Mouse (Mus musculus): Measurements from ENCODE around the gene Mlana.
A peak's percentile ranks its signal among the peaks of the same experiment; 100 is the strongest.

Mlana gene

DNA sequence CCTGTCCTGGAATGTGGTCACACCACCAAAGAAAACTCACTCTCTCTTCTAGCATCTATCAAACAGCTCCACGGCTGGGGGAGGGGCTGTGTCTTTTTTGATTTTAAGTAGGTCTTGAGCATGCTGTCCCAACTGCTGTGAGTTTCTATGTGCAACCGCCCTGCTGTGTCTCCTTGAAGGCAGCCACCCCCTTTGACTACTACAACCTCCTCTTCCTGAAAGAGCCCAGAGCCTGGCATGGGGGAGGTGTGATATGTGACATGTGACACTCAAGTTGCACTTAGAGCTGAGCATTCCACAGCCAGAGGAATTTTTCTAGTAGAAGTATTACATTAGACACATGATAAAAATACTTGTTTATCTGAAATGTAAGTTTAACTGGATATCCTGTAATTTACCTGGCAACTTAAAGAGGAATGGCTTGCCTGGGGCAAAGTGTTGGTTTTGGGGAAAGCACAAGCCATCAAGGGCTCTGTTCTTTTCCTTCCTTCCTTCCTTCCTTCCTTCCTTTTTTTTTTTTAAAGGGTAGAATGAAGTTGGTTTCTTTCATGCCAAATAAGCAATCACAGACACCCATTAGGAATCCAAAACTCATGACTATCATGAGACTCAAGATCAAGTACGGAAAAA is at the start of gene Mlana:
Gene Mlana, plus strand, starts transcription at position 580 of the 630 bp plus-strand sequence.
- DNase-seq (ENCODE audit: low spot score in 2 of 2): no peak

DNA sequence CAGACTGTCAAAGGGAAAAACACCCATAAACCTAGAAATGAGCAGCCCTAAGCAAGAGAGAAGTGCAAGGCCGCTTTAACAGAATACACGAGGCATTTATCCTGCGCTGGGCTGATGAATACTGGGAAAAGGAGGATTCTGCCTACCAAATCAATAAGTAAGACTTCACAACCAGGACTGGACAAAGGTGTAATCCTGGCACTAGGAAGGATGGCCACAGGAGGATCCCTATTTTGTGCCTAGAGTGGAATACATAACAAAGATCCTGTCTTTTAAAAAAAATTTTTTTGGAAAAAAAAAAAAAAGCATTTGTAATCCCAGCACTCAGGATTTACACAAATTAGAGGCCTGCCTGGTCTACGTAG is 49.1 kb upstream of the Mlana start:
- no peak for DNase-seq (ENCODE audit: low spot score in 2 of 2)

DNA sequence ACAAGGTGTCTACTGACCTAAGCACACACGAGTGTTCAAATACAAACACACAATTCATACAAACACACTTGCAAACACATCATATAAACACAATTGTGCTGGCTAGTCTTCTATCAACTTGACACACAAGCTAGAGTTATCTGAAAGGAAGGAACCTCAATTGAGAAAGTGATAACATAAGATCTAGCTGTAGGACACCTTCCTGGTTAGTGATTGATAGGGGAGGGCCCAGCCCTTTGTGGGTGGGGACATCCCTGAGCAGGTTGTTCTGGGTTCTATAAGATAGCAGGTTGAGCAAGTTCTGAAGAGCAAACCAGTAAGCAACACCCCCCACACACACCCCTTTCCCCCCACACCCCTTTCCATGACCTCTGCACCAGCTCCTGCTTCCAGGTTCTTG is 47.9 kb upstream of the Mlana start:
- no peak for DNase-seq (ENCODE audit: low spot score in 2 of 2)

DNA sequence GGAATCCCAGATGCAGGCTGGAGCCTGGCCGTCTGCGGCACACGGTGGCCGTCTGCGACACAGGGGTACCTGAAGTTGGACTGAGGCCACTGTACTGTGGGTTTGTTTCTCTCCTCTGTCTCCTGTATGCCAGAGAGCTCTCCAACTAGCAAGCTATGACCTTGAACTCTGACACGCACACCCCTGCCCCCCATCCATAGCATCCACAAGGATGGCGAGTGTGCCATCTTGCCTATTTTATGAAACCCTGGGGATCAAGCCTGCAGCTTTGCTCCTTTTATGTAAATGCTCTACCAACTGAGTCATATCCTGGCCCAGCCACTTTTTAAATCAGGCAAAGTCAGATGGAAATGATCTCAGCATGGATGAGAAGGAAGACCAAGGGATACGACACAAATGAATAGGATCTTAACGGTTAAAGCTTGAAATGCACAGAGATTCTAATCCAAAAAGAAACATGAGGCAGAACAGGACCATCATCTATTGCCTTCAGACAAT is 43.8 kb upstream of the Mlana start:
- DNase-seq (ENCODE audit: low spot score in 2 of 2): no peak

DNA sequence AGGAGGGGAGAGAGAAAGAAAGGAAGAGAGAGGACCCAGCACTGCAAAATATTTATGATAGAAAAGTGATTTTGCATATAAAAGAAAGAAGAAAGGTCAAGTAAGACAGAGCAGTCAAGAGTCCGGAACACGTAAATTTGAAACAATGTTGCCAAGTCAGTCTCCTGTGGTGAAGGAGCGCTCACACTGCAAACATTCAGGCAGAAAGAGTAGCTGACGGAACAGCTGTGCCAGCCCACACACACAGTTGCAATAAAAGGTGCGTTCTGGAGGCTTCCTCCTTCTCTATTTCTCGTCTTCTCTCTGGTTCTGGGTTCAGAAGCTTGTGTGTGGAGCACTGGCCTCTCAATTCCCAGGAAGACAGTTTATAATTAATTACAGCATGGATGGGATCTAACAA is 42.5 kb upstream of the Mlana start:
- peak in 1 of 2 experiments; percentile 41 for DNase-seq (ENCODE audit: low spot score in 2 of 2)

DNA sequence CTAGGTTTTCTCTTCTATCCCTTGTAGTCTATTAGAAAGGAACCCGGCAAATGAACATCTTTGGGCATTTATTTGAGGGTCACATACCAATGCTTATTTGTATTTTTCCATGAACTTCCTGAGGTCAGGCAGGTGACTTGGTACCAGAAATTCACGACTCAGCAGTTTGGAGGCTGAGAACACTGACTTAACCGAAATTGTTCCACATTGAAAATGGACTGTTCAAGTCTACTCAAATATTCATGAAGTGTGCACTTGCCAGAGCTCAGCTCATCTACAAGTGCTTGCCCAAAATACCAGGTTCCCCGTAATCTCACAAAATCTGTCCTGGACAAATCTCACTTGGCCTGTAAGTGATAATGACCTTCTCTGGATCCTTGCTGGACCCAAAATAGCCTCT is 41.6 kb upstream of the Mlana start:
- DNase-seq (ENCODE audit: low spot score in 2 of 2): no peak

DNA sequence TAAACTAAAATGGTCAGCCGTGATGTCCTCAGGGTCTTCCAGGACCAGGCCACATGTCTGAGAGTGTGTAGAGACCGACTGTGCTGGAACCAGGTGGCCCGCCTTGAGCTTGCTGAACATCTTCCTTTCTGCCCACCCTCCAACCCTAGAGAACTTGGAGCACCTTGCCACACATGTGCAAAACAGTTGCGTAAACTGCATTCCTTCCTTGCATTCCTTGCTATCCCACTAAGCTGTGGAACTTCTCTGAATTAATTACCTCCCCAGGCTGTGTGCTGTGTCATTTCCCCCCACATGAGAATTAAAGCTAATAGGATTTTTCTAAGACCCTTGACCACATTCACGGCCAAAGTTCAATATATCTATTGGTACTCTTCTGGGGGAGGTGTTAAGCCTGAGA is 41.0 kb upstream of the Mlana start:
- DNase-seq (ENCODE audit: low spot score in 2 of 2): no peak

DNA sequence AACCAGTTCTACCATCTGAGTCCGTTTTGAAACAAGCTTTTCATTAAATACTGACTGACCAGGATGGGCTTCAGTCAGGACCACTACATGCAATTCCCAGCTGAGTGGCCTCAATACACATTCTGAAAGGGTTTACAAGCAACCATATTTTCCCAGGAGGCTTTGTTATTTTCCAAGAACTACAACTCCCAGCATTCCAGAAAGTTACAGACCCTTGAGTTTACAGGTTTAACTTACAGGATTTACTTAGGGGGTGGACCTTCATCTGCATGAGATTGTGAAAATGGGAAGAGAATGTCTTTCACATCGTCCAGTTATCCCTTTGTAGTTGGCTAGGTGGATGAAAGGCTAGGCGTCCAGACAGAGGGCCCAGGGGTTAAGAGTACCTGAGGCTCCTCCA is 40.6 kb upstream of the Mlana start:
- DNase-seq (ENCODE audit: low spot score in 2 of 2): no peak

DNA sequence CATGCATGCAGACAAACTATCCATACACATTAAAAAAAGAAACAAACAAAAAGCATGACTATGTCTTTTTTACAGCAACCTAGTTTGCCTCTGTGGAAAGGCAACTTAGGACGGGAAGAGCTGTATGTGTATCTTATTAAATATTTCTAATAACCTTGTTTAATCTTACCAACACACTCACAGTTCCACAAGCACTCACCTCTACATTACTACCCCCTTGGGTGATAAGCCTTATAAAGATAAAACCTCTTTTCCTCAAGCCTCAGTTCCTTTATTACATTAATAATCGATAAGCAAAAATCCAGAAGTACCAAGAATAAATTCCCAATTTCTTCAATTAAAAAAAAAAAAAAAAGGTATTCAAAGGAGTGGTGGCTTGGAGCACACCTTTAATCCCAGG is 40.1 kb upstream of the Mlana start:
- DNase-seq (ENCODE audit: low spot score in 2 of 2): no peak

DNA sequence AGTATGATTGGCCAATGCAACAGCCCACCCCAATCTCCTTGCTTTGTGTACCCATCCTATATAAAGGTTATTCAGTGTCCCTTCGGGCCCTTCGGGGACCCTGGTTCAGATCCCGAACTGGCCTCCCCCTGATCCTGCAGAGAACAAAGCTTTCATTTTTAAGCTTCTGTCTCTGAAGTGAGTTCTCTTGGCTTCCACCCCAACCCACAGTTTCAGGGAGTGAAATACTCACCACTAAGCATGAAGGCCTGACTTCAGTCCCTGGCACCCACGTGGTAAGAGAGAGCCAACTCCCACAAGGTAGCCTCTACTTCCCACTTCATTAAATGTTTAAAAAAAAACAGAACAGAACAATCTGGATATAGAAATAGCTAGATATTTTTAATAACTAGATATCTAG is 38.8 kb upstream of the Mlana start:
- DNase-seq (ENCODE audit: low spot score in 2 of 2): no peak

DNA sequence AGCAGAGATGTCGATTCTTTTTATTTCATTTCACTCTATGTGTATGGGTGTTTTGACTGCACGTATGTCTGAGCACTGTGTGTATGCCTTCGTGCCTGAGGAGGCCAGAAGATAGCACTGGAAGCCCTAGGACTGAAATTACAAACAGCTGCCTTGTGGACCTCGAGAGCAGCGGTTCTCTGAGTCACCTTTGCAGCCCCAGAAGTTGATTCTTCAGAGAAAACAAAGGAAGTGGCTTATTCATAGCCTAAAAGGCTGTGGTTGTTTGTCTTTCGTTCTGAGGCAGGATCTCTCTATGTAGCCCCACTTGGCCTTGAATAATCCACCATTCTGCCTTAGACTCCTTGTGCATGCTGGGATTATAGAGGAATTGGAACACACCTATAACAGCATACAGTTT is 37.9 kb upstream of the Mlana start:
- no peak for DNase-seq (ENCODE audit: low spot score in 2 of 2)

DNA sequence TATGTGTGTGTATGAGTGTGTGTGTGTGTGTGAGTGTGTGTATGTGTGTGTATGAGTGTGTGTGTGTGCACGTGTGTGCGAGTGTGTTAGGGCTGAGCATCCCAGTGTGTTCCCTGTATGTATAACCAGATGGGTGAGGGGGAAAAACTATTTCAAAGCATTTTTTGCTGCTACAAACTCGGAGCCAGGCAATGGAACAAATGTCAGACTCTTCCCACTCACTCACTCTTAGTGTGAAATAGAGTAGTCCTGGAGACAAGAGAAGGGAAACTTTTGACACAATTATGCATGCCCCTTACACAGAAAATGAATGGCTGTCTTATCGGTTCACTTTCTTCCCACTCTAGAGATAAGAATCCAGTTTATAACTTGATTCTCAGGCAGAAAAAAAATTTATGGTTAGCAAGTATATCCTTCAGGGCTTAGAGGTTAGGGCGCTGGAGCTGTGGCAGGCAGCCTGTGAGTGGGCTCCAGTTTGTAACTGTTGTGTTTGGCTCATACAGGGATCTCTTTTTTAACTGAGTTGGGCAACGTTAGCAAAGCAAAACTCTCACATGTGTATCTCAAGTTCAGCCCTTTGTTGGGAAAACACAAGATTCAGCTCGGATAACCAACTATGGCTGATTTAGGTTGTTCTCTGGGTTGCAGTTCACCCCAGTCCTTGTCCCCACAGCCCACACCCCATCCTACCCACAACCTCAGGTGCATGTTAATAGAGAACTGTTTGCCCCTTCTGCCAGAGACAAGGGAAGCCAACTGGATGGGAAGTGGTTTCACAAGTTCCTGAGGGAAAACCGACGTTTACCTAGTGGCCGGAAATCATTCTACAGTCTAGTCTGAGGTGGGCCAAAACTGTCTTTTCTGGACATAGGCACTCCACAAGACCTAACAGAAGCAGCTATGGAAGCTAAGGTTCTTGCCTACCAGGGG is 36.5 kb upstream of the Mlana start:
- DNase-seq (ENCODE audit: low spot score in 2 of 2): no peak

DNA sequence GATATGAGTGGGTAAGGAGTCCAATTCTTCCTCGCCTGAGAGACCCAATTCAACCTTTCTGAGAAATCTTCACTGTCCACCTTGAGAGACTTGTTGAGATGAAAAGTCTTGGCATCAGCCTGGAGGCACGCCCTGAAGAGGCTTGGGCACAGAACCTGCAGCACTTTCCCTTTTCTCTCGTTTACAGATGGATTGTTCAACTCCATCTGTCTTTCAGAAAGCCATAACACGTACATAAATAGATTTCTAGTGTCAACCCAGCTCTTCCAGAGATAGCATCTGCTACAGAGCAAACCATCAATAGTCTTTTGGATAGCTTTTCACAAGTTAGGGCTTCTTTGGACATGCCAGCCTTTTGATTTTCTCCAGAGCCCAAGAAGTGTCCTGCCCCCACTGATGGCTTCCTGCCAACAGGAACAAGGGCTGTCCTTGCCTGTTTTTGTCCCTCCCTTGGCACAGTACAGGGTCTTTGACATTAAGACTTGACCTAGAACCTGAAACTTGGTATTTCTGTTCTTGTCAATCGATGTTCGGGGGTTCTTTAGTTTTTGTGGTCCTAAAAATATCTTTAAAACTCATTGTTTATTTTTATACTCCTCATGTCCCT is 35.5 kb upstream of the Mlana start:
- no peak for DNase-seq (ENCODE audit: low spot score in 2 of 2)

DNA sequence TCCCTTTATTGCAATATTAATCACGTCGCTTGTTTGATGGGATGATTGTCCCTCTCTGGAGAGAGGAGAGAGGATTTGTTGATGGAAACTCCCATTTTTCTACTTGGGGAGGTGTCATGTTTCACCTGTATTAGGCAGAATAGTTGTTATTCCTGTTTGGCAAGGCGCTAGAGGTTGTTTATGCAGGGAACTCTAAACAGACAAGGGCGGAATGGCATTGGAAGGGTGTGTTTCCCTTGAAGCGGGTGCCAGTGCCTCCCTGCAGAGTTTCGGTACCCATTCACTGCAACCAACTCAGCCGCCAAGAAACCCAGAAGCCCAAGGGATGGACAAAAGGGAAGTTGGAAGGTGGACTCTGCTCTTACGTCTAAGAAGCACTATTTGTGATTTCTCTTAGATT is 33.8 kb upstream of the Mlana start:
- DNase-seq (ENCODE audit: low spot score in 2 of 2): no peak

DNA sequence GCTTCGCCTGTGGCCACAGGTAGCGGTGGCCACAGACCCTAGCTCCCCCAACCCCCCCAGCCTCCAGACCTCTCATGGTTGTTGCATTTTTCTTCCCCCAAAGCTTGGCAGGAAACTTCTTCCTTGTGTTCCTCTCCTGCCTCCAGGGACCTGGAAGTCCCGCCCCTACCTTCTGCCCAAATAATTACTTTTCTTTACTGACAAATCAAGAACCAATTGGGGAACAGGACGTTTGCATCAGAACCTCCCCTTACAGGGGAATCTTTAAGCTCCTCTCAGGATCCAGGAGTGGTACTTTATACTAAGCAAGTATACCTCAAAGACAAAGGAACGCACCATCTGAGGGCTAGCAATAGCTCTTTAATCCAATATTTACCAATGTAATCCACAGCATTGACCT is 32.7 kb upstream of the Mlana start:
- DNase-seq (ENCODE audit: low spot score in 2 of 2): no peak

DNA sequence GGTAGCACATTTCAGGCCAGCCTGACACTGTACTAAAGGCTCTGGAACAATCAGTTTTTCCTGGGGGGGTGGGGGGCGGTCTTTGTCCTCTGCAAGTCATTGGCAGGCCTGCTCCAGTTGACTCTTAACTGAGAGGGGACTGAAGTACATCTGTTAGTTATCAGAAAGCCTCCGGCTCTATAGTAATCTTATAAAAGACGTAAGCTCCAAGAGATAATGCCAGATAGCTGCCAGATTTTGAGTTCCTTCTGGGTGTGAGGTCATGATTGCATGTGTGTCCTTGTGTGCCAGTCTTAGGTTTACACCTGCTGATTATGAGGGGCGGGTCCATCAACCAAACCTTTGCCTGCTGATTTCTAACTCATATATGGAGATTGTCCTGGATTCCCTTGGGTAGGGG is 31.5 kb upstream of the Mlana start:
- no peak for DNase-seq (ENCODE audit: low spot score in 2 of 2)

DNA sequence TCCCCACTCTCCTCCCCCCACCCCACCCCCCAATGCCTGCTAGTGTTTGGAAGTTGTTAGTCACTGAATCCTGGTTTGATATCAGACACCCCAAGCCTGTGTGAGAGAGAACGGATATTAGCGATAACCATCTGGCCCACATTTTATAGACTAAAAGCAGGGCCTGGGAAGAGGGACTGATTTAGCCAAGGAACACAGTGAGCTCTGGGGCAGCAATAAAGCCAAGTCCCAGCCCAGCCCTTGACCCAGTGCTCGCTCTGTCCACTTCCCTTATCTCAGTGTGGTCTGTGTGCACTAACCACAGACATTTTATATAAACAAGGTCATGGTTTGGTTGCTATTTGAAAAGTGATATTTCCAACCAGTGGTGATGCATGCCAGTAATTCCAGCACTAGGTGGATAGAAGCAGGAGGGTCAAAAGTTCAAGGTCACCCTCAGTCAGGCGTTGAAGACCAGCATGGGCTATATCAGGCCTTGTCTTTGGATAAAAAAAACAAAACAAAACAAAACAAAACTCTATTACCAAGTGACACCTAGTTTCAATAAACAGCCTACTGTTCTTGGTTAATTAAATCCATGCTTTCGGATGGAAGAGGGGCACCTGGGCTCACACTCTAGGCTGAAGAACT is 30.5 kb upstream of the Mlana start:
- no peak for DNase-seq (ENCODE audit: low spot score in 2 of 2)

DNA sequence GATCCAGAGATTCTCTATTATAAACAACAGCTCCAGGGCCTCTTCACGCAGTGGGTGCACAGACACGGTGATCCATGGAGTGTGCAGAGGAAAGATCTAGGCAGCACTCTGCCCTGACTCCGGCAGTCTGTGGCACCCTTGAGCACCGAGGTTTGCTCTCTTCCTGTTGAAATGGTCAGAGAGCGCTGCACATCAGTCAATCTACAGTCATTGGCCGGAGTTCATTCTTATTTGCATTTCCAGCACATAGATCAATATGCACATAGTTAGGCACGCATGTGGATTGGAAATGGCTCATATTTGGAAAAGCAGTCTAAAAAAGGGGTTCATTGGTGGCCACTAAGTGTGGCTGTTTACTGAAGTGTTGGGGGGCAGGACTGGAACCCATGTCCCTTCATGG is 29.5 kb upstream of the Mlana start:
- no peak for DNase-seq (ENCODE audit: low spot score in 2 of 2)

DNA sequence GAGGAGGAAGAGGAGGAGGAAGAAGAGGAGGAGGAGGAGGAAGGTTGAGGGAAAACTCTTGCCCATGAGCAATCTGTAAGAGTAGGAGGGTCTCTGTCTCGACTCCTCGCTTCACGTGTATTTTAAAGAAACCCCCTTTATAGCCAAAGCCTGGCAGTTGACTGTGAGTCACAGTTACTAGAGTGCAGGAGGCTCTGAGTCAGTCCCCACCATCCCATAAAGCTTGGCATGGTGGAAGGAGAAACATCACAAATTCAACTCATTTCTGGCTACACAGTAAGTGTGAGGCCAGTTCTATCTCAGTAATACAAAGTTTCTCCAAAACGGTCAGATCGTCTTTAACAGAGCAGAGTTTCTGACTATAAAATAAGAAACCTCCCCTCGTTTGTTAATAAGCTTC is 27.4 kb upstream of the Mlana start:
- no peak for DNase-seq (ENCODE audit: low spot score in 2 of 2)

DNA sequence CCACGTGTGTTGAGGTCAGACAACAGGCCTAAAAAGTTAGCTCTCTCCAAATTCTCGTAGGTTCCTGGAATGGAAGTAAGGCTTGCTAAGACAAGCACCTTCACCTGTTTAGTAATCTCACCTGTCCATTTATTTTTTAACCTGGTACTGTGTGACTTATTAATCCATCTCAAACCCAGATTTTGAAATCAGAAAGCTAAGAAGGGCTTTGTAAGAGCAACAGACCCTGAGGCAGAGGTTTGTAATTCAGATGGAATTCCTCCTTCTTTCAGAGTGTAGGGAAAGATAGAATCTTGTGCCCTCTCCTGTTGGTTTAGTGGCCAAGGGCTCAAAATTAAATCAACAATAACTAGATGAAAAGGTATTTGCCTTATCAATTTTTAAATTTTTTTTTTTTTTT is 26.5 kb upstream of the Mlana start:
- no peak for DNase-seq (ENCODE audit: low spot score in 2 of 2)

DNA sequence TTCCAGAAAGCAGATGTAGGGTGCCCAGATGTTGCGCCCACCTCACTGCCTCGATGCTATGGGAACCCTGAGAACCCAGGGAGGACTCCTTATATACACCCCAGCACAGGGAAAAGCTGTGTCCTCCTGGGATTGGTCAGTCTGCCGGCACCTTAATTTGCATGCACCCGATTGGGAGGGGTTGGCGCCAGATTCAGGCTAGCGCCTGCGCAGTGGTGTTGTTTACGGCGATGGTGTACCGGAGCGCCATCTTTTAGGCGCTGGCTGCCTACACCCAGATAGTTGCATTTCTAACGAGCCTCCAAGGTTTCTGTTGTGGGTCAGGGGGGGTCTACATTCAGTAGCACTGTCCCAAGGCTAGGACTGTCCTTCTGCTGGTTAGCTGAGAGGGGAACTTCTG is 25.0 kb upstream of the Mlana start:
- DNase-seq (ENCODE audit: low spot score in 2 of 2): no peak

DNA sequence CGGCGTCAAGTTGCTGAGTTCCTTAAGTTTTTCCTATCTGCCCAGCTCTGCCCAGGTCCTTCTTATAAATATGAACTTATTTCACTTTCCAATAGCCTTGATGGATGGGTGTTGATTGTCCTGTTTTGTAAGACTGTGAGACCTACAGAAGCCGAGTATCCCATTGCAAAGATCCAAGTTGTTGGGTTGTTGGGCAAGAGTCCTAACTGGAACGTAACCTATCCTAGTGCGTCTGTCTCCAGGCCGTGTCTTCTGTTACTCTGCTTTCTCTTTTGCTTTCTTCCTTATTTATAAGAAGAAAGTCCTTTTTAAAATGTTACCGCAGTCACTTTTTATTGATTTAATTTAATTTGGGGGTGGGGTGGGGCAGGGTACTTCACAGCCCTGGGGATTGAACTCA is 22.7 kb upstream of the Mlana start:
- DNase-seq (ENCODE audit: low spot score in 2 of 2): no peak

Data from right cerebral cortex, adult 2 months (tissue).